Mouse (Mus musculus) forebrain, embryonic 10.5 days (tissue): ENCODE measurements around the gene Rnase1. TPM values are rescaled to one million over a fixed set of nuclear protein-coding genes. Genes with fewer than 3 reads are reported as not detected.
"Not testable (repeated sequence)": the region's sequence is repeated elsewhere in the genome, so short reads cannot be mapped to it uniquely, and the experiment has no call there.

Experiments used
- DNase-seq: peaks from one replicate; pipeline ENCODE4 v3.0.0-alpha.2; 2017; ENCODE audit warnings: low spot score; ENCODE audit errors: extremely low spot score
- H3K27ac ChIP-seq: fragments of 300-500 bp; sonication (generic); 2 replicates; pipeline ENCODE4 v1.5.1; 2016; ENCODE audit warnings: mild to moderate bottlenecking
- H3K27me3 ChIP-seq: fragments of 300-500 bp; sonication (generic); 2 replicates; pipeline ENCODE4 v1.6.1; 2016; ENCODE audit warnings: mild to moderate bottlenecking; ENCODE audit not compliant: poor library complexity, severe bottlenecking
- H3K36me3 ChIP-seq: fragments of 300-500 bp; sonication (generic); replicated peaks from 2 replicates; pipeline ENCODE4 v1.6.1; 2016; ENCODE audit warnings: mild to moderate bottlenecking, moderate library complexity
- H3K4me1 ChIP-seq: fragments of 300-500 bp; sonication (generic); 2 replicates; pipeline ENCODE4 v1.6.1; 2016
- H3K4me3 ChIP-seq: fragments of 300-500 bp; sonication (generic); 2 replicates; pipeline ENCODE4 v1.5.1; 2016; ENCODE audit warnings: mild to moderate bottlenecking, moderate library complexity
- H3K9me3 ChIP-seq: fragments of 300-500 bp; sonication (generic); 2 replicates; pipeline ENCODE4 v1.6.1; 2016; ENCODE audit warnings: mild to moderate bottlenecking, moderate library complexity
- WGBS: fragments of 180-500 bp; shearing (Covaris S2); methylation state at CpG from one replicate; pipeline ENCODE4 v1.1.7; 2016; 5-methylcytosine and 5-hydroxymethylcytosine counted together
- polyA plus RNA-seq: library from polyadenylated mRNA; unstranded; fragments of >200 nt; fragmentation: Nextera tagmentation; extraction: Ambion mirVana; gene quantifications from 2 replicates; pipeline ENCODE4 v1.2.1, GENCODE M21; 2016

The Rnase1 gene
- polyA plus RNA-seq, 1 experiment from 2014 or later, result not detected

GRCm38 (mm10) chr14:51098921-51099320, 47.7 kb downstream of the Rnase1 start:
- WGBS, result 95% methylated on average over 11 of the region's 11 CpGs
- Histone ChIP-seq H3K9me3 (no peaks in the 10 kb centered on the region), H3K4me1 (no peaks in the 10 kb centered on the region), H3K4me3 (no peak overlapping the region), H3K36me3 (no peaks in the 10 kb centered on the region), H3K27ac (no peak overlapping the region), H3K27me3 (no peaks in the 10 kb centered on the region)
- DNase-seq, result no peak

- WGBS, result 38% methylated on average over 1 of the region's 1 CpGs
- H3K27ac ChIP-seq, DNase-seq, H3K4me1 ChIP-seq, H3K9me3 ChIP-seq, H3K36me3 ChIP-seq, H3K4me3 ChIP-seq, H3K27me3 ChIP-seq: not testable (repeated sequence)
These were observed 48.3 kb downstream of the Rnase1 start for GRCm38 (mm10) chr14:51098300-51098699.

- Histone ChIP-seq H3K36me3 (no peaks in the 10 kb centered on the region), H3K4me3 (no peak overlapping the region), H3K27ac (no peak overlapping the region), H3K27me3 (peaks cover 10% of the 10 kb centered on the region; the same call in 1 of the 2 replicates), H3K9me3 (no peaks in the 10 kb centered on the region), H3K4me1 (no peaks in the 10 kb centered on the region)
- 80% methylated on average over 9 of the region's 9 CpGs for WGBS
- DNase-seq, result no peak
These were observed 50.7 kb downstream of the Rnase1 start for GRCm38 (mm10) chr14:51095736-51096524.

Other genes starting within 250 kb of the Rnase1 start
- 0.09 and 0.14 TPM in 2 replicates for gene Klhl33, start 249.3 kb downstream of the Rnase1 start, polyA plus RNA-seq
- gene Osgep, start 221.9 kb downstream of the Rnase1 start, polyA plus RNA-seq, result 190 and 197 TPM in 2 replicates
- 503 and 517 TPM in 2 replicates for gene Apex1, start 221.8 kb downstream of the Rnase1 start, polyA plus RNA-seq
- gene Pip4p1, start 215.9 kb downstream of the Rnase1 start, polyA plus RNA-seq, result 44.8 and 45.3 TPM in 2 replicates
- gene Pnp, start 215.7 kb downstream of the Rnase1 start, polyA plus RNA-seq, result 82.4 and 83.6 TPM in 2 replicates
- not detected in 2 replicates for gene Gm49342, start 202.3 kb downstream of the Rnase1 start, polyA plus RNA-seq
- gene Pnp2, start 190.8 kb downstream of the Rnase1 start, polyA plus RNA-seq, result 0.73 and 1.3 TPM in 2 replicates
- not detected in 2 replicates for gene Rnase10, start 139.0 kb downstream of the Rnase1 start, polyA plus RNA-seq
- gene Rnase9, start 104.9 kb downstream of the Rnase1 start, polyA plus RNA-seq, result not detected in 2 replicates
- not detected in 2 replicates for gene Rnase11, start 96.6 kb downstream of the Rnase1 start, polyA plus RNA-seq
- gene Rnase12, start 89.1 kb downstream of the Rnase1 start, polyA plus RNA-seq, result not detected in 2 replicates
- not detected in 2 replicates for gene Olfr750, start 72.3 kb downstream of the Rnase1 start, polyA plus RNA-seq
- gene Rnase4, start 55.7 kb downstream of the Rnase1 start, polyA plus RNA-seq, result 6.6 and 6.8 TPM in 2 replicates
- 1.7 and 1.9 TPM in 2 replicates for gene Ang, start 55.6 kb downstream of the Rnase1 start, polyA plus RNA-seq
- 0.28 TPM in 1 of 2 replicates, not detected in the other for gene Eddm3b, start 32.4 kb downstream of the Rnase1 start, polyA plus RNA-seq
- gene Rnase6, start 22.9 kb downstream of the Rnase1 start, polyA plus RNA-seq, result 0.26 and 0.30 TPM in 2 replicates
- gene Rnase2b, start 15.5 kb upstream of the Rnase1 start, polyA plus RNA-seq, result not detected in 2 replicates
- not detected in 2 replicates for gene Ang2, start 52.4 kb upstream of the Rnase1 start, polyA plus RNA-seq
- gene Ear14, start 56.6 kb upstream of the Rnase1 start, polyA plus RNA-seq, result not detected in 2 replicates
- not detected in 2 replicates for gene Rnase2a, start 109.3 kb upstream of the Rnase1 start, polyA plus RNA-seq
- not detected in 2 replicates for gene Gm7247, start 215.0 kb upstream of the Rnase1 start, polyA plus RNA-seq